Mouse (Mus musculus): ENCODE data around the gene Shisa9. TPM values are rescaled to one million over a fixed set of nuclear protein-coding genes. Genes with fewer than 3 reads are reported as not detected.

Gene Shisa9
- polyA plus RNA-seq, 1 experiment from 2014 or later: 16.9 TPM

DNA sequence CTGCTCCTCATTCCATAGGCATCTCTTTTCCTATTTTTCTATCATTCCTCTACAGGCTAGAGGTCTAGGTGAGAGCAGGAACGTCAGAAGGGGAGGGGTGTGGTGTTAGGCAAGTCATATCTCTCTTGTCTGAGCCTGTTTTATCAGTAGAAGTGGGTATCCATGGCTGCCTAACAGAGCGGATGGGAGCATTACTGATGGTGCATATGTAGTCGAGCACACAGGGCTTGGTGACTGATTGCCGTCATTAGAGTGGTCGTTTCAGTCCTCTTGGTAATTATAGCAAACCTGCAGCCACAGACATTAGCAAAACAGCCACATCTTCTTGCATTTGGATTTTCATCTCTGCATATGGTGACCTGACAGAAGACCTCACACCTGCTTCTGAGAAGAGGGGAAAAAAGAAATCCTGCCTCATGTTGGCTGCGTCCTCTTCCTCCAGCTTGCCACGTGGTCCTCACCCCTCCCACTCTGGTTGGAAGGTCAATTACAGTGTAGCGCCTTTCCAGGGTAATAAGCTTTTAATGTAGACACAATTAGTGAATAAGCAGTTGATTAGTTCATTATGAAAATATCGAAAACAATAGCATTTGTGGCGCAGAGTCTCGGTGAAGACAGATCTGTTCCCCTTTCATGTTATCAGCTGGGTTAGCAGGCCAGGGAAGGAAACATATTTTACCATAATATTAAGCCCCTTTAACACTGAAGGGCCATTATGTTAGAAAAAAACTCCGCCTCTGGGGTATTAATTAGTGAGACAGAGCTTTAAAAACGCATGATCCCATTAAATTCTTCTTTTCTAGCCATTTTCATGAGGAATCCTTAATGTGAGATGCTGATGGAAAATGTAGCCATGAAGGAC, 233.6 kb downstream of the Shisa9 start:
- H3K9ac ChIP-seq (ENCODE audit: low read depth, low read length): no peak overlapping the region
- H3K9me3 ChIP-seq (replicated peaks; ENCODE audit: control insufficient read depth, low read length, poor library complexity, severe bottlenecking): no peaks in the 10 kb centered on the region
- H3K4me3 ChIP-seq (ENCODE audit: low read depth, low read length): no peak overlapping the region
- 47% methylated on average over 13 of the region's 13 CpGs for WGBS
- no peaks in the 10 kb centered on the region for H3K27me3 ChIP-seq (ENCODE audit: control insufficient read depth, insufficient read depth, low read depth, low read length)
- ATAC-seq: peak; percentile 71
- no peak overlapping the region for H3K27ac ChIP-seq (ENCODE audit: low read length)
- H3K4me1 ChIP-seq (ENCODE audit: control insufficient read depth, insufficient read depth, low read length): peaks cover 6% of the 10 kb centered on the region
- no peaks in the 10 kb centered on the region for H3K36me3 ChIP-seq (ENCODE audit: control insufficient read depth, insufficient read depth, low read length)
- no peak overlapping the region for H3K4me2 ChIP-seq (ENCODE audit: low read length)

DNA sequence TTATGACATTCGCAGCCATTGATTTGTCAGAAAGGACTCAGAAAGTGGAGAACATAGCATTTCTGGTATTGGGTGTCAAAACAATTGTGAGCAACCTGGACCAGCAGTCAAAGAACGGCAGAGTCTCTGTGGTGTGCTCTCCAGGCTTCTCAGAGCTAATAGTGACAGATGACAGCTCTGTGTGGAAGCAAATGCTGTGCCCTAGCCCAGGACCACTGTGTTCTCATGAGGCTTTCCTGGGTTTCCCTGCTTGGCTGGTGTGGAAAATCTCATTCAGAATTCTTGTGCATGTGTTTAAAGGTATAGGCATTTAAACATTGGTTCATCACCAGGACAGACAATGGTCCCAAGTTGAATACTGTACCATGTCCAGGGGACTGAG, 234.2 kb downstream of the Shisa9 start:
- no peaks in the 10 kb centered on the region for H3K27me3 ChIP-seq (ENCODE audit: control insufficient read depth, insufficient read depth, low read depth, low read length)
- H3K4me3 ChIP-seq (ENCODE audit: low read depth, low read length): no peak overlapping the region
- no peak overlapping the region for H3K27ac ChIP-seq (ENCODE audit: low read length)
- 43% methylated on average over 2 of the region's 2 CpGs for WGBS
- no peaks in the 10 kb centered on the region for H3K36me3 ChIP-seq (ENCODE audit: control insufficient read depth, insufficient read depth, low read length)
- H3K9me3 ChIP-seq (replicated peaks; ENCODE audit: control insufficient read depth, low read length, poor library complexity, severe bottlenecking): no peaks in the 10 kb centered on the region
- H3K9ac ChIP-seq (ENCODE audit: low read depth, low read length): no peak overlapping the region
- no peak for ATAC-seq
- no peak overlapping the region for H3K4me2 ChIP-seq (ENCODE audit: low read length)
- peaks cover 6% of the 10 kb centered on the region for H3K4me1 ChIP-seq (ENCODE audit: control insufficient read depth, insufficient read depth, low read length)

DNA sequence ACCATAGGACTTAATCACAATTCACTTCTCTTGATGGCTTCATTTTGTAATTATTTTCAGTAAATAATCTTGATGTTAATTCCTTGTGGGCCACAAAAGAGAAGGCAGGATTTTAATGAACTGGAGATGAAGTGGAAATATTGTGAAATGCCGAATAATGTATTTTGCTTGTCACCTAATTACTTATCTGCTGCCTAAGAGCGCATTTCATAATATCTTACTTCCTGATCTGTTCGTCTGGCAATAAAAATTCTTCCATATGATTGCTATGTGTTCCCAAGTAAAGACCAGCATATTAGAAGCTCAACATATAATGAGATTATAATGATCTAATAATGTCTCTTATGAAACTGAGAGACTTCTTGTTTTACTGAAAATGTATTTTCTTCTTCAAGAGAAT, 235.9 kb downstream of the Shisa9 start:
- no peak overlapping the region for H3K9ac ChIP-seq (ENCODE audit: low read depth, low read length)
- no peak overlapping the region for H3K4me2 ChIP-seq (ENCODE audit: low read length)
- ATAC-seq: no peak
- H3K9me3 ChIP-seq (replicated peaks; ENCODE audit: control insufficient read depth, low read length, poor library complexity, severe bottlenecking): no peaks in the 10 kb centered on the region
- H3K27me3 ChIP-seq (ENCODE audit: control insufficient read depth, insufficient read depth, low read depth, low read length): no peaks in the 10 kb centered on the region
- WGBS: 77% methylated on average over 3 of the region's 3 CpGs
- H3K4me1 ChIP-seq (ENCODE audit: control insufficient read depth, insufficient read depth, low read length): peaks cover 6% of the 10 kb centered on the region
- H3K36me3 ChIP-seq (ENCODE audit: control insufficient read depth, insufficient read depth, low read length): no peaks in the 10 kb centered on the region
- no peak overlapping the region for H3K27ac ChIP-seq (ENCODE audit: low read length)
- H3K4me3 ChIP-seq (ENCODE audit: low read depth, low read length): no peak overlapping the region

DNA sequence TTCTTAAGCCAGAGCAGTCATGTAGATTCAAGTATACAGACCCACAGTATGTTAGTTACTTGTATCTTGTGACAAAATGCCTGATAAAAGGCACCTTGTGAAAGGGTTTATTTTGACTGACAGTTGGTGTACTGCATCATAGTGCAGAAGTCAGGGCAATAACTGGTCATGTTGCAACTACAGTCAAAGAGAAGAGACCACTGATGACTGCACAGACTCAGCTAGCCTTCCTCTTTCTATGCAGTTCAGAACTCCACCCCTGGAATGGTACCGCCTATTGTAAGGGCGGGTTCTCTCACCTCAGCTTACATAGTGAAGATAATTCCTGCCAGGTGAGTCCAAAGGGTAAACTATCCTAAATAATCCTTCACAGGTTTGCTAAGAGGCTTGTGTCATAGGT, 239.6 kb downstream of the Shisa9 start:
- Histone ChIP-seq H3K4me3 (ENCODE audit: low read depth, low read length) (no peak overlapping the region), H3K9ac (ENCODE audit: low read depth, low read length) (no peak overlapping the region), H3K9me3 (replicated peaks; ENCODE audit: control insufficient read depth, low read length, poor library complexity, severe bottlenecking) (no peaks in the 10 kb centered on the region), H3K27me3 (ENCODE audit: control insufficient read depth, insufficient read depth, low read depth, low read length) (no peaks in the 10 kb centered on the region), H3K27ac (ENCODE audit: low read length) (no peak overlapping the region), H3K36me3 (ENCODE audit: control insufficient read depth, insufficient read depth, low read length) (no peaks in the 10 kb centered on the region), H3K4me1 (ENCODE audit: control insufficient read depth, insufficient read depth, low read length) (no peaks in the 10 kb centered on the region; the same call in 1 of the 2 replicates), H3K4me2 (ENCODE audit: low read length) (no peak overlapping the region)
- 100% methylated on average over 2 of the region's 2 CpGs for WGBS
- no peak for ATAC-seq

DNA sequence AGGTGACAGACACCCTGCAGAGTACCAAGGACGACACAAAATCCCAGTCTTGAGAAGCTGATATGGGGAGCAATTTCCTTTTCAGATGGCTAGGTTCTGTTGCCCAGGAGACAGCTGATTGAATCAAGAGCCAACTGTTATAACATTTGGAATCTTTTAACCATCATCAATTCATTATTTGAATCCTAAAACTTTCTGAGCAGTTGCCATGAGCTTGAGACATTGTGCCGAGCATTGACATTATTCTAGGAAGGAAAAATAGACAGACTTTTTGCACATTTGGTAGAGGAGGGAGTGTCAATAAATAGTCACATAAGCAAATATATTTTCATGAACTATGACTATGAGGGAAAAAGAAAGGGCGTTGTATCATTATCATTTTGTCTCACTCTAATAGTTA, 243.0 kb downstream of the Shisa9 start:
- H3K27ac ChIP-seq (ENCODE audit: low read length): no peak overlapping the region
- H3K9me3 ChIP-seq (replicated peaks; ENCODE audit: control insufficient read depth, low read length, poor library complexity, severe bottlenecking): no peaks in the 10 kb centered on the region
- no peaks in the 10 kb centered on the region for H3K36me3 ChIP-seq (ENCODE audit: control insufficient read depth, insufficient read depth, low read length)
- H3K4me2 ChIP-seq (ENCODE audit: low read length): no peak overlapping the region
- H3K4me3 ChIP-seq (ENCODE audit: low read depth, low read length): no peak overlapping the region
- H3K27me3 ChIP-seq (ENCODE audit: control insufficient read depth, insufficient read depth, low read depth, low read length): no peaks in the 10 kb centered on the region
- no peaks in the 10 kb centered on the region for H3K4me1 ChIP-seq (ENCODE audit: control insufficient read depth, insufficient read depth, low read length)
- no peak for ATAC-seq
- H3K9ac ChIP-seq (ENCODE audit: low read depth, low read length): no peak overlapping the region
- 73% methylated on average over 3 of the region's 3 CpGs for WGBS

DNA sequence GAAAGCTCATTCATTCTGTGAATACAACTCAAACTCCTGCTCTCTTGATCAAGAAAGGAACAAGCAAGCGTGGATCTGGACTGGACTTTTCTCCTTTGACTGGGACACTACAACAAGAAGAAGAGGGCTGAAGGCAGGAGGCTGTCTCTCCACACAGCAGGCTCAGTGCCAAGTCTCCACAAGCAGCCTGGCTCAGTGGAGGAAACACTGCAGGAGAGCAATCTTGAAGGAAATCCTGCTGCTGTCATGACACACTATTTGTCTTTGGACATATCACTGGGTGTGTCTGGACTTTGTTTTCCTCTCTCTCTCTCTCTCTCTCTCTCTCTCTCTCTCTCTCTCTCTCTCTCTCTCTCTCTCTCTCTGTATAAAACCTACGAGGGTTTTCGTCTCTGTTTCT, 249.4 kb downstream of the Shisa9 start:
- ATAC-seq: no peak
- Histone ChIP-seq H3K4me2 (ENCODE audit: low read length) (no peak overlapping the region), H3K36me3 (ENCODE audit: control insufficient read depth, insufficient read depth, low read length) (no peaks in the 10 kb centered on the region), H3K27me3 (ENCODE audit: control insufficient read depth, insufficient read depth, low read depth, low read length) (no peaks in the 10 kb centered on the region), H3K9ac (ENCODE audit: low read depth, low read length) (no peak overlapping the region), H3K4me1 (ENCODE audit: control insufficient read depth, insufficient read depth, low read length) (no peaks in the 10 kb centered on the region), H3K4me3 (ENCODE audit: low read depth, low read length) (no peak overlapping the region), H3K9me3 (replicated peaks; ENCODE audit: control insufficient read depth, low read length, poor library complexity, severe bottlenecking) (no peaks in the 10 kb centered on the region), H3K27ac (ENCODE audit: low read length) (no peak overlapping the region)
- WGBS: 74% methylated on average over 3 of the region's 3 CpGs

DNA sequence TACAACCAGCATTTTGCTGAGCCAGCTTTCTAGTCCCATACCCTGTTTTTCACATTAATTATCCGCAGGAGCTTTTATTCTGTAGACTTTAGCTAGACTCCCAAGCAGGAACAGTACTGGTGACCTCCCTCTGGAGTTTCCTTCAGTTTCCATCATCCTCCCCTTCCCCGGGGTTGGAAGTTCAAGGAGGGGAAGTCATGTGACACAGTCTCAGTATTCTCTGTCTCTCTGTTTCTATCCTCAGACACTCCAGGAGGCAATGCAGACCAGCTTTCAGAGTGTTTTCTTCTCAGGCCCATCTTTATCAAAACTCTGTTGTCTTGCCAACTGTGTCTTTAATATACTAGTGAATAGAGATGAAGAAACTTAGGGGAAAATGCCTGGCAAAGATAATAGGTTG, 250.4 kb downstream of the Shisa9 start:
- no peak overlapping the region for H3K9ac ChIP-seq (ENCODE audit: low read depth, low read length)
- no peaks in the 10 kb centered on the region for H3K9me3 ChIP-seq (replicated peaks; ENCODE audit: control insufficient read depth, low read length, poor library complexity, severe bottlenecking)
- H3K27ac ChIP-seq (ENCODE audit: low read length): no peak overlapping the region
- H3K27me3 ChIP-seq (ENCODE audit: control insufficient read depth, insufficient read depth, low read depth, low read length): no peaks in the 10 kb centered on the region
- ATAC-seq: no peak
- H3K4me2 ChIP-seq (ENCODE audit: low read length): no peak overlapping the region
- no peaks in the 10 kb centered on the region for H3K4me1 ChIP-seq (ENCODE audit: control insufficient read depth, insufficient read depth, low read length)
- no peaks in the 10 kb centered on the region for H3K36me3 ChIP-seq (ENCODE audit: control insufficient read depth, insufficient read depth, low read length)
- 56% methylated on average over 2 of the region's 2 CpGs for WGBS
- H3K4me3 ChIP-seq (ENCODE audit: low read depth, low read length): no peak overlapping the region

DNA sequence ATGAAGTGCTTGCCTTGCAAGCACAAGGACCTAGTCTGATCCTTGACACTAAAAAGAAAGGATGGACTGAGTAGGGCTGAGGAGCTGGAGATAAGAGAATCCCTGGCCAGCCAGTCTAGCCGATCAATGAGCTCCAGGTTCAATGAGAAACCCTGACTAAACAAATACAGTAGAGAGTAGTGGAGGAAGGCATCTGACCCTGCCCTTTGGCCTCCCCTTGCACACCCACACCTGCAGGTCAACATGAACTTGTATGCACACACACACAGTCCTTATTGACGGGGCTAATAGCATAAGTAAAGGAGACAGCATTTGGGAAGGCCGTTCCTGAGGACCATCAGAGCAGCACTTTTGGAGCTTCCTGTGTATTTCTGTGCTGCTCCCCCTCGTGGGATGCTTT, 254.7 kb downstream of the Shisa9 start:
- Histone ChIP-seq H3K9me3 (replicated peaks; ENCODE audit: control insufficient read depth, low read length, poor library complexity, severe bottlenecking) (no peaks in the 10 kb centered on the region), H3K36me3 (ENCODE audit: control insufficient read depth, insufficient read depth, low read length) (no peaks in the 10 kb centered on the region), H3K9ac (ENCODE audit: low read depth, low read length) (no peak overlapping the region), H3K27me3 (ENCODE audit: control insufficient read depth, insufficient read depth, low read depth, low read length) (no peaks in the 10 kb centered on the region), H3K27ac (ENCODE audit: low read length) (no peak overlapping the region), H3K4me3 (ENCODE audit: low read depth, low read length) (no peak overlapping the region), H3K4me1 (ENCODE audit: control insufficient read depth, insufficient read depth, low read length) (no peaks in the 10 kb centered on the region), H3K4me2 (ENCODE audit: low read length) (no peak overlapping the region)
- WGBS: 76% methylated on average over 4 of the region's 4 CpGs
- ATAC-seq: no peak

DNA sequence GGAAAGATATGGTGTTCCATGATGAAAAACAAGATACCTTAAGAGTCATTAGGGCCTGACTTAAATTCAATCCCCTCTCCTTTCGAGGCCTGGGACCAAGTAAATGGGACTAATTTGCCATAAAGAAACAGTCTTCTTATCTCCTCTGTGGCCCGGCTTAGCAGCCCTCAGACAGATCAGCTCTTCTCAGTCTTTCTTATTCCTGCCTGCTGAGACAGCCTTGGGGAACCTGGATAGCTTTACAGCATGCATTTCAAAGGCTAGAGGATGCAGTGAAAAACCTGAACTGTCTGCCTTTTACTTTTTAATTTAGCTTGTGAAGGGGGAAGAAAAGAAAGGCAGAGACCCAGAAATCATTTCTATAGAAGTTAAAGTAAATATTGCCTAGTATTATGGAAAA, 275.4 kb downstream of the Shisa9 start:
- ATAC-seq: peak; percentile 76; the same call in 1 of the 2 replicates
- no peak overlapping the region for H3K4me2 ChIP-seq (ENCODE audit: low read length)
- H3K36me3 ChIP-seq (ENCODE audit: control insufficient read depth, insufficient read depth, low read length): no peaks in the 10 kb centered on the region
- peak overlapping the region; percentile 51 for H3K27ac ChIP-seq (ENCODE audit: low read length)
- no peaks in the 10 kb centered on the region for H3K27me3 ChIP-seq (ENCODE audit: control insufficient read depth, insufficient read depth, low read depth, low read length)
- H3K4me1 ChIP-seq (ENCODE audit: control insufficient read depth, insufficient read depth, low read length): no peaks in the 10 kb centered on the region
- 8% methylated on average over 2 of the region's 2 CpGs for WGBS
- no peak overlapping the region for H3K4me3 ChIP-seq (ENCODE audit: low read depth, low read length)
- H3K9me3 ChIP-seq (replicated peaks; ENCODE audit: control insufficient read depth, low read length, poor library complexity, severe bottlenecking): 0 out of 2 replicates have a peak, but pooled peaks cover 2% of the 10 kb centered on the region
- H3K9ac ChIP-seq (ENCODE audit: low read depth, low read length): no peak overlapping the region
